Mouse (Mus musculus) adrenal gland, adult (tissue): ENCODE data around the gene Hsf2.

Experiments used
- DNase-seq, 2 experiments: peaks; one replicate each; pipeline ENCODE4 v3.0.0; 2022 to 2023; ENCODE audit warnings: low spot score in 1 of 2; ENCODE audit not compliant: inconsistent age in 2 of 2

The Hsf2 gene

GRCm38 (mm10) chr10:57485908-57486541 lies at the start of gene Hsf2:
Hsf2 (plus strand) TSS chr10:57486385.
- peak; percentile 98 for DNase-seq

GRCm38 (mm10) chr10:57437898-57438297 lies 48.3 kb upstream of the Hsf2 start:
- DNase-seq: peak in 1 of 2 experiments; percentile 56

- DNase-seq: peak in 1 of 2 experiments; percentile 27
Measured at GRCm38 (mm10) chr10:57441049-57441448, 45.1 kb upstream of the Hsf2 start.

- DNase-seq: peak in 1 of 2 experiments; percentile 20
Measured at GRCm38 (mm10) chr10:57444392-57444791, 41.8 kb upstream of the Hsf2 start.

GRCm38 (mm10) chr10:57445655-57446054 lies 40.5 kb upstream of the Hsf2 start:
- peak in 1 of 2 experiments; percentile 21 for DNase-seq

- peak in 1 of 2 experiments; percentile 25 for DNase-seq
Measured at GRCm38 (mm10) chr10:57447657-57448050, 38.5 kb upstream of the Hsf2 start.

- DNase-seq: peak; percentile 67 to 91
Measured at GRCm38 (mm10) chr10:57448051-57448716, 38.0 kb upstream of the Hsf2 start.

GRCm38 (mm10) chr10:57463298-57463697 lies 22.9 kb upstream of the Hsf2 start:
- DNase-seq: peak; percentile 34 to 80

- DNase-seq: no peak
Measured at GRCm38 (mm10) chr10:57465768-57466167, 20.4 kb upstream of the Hsf2 start.

- DNase-seq: peak in 1 of 2 experiments; percentile 67
Measured at GRCm38 (mm10) chr10:57477121-57477843, 8.9 kb upstream of the Hsf2 start.

- DNase-seq: no peak
Measured at GRCm38 (mm10) chr10:57481717-57482116, 4.5 kb upstream of the Hsf2 start.

- DNase-seq: no peak
Measured at GRCm38 (mm10) chr10:57484741-57485140, 1.4 kb upstream of the Hsf2 start.

- no peak for DNase-seq
Measured at GRCm38 (mm10) chr10:57486542-57487071, 422 bp downstream of the Hsf2 start.

- DNase-seq: no peak
Measured at GRCm38 (mm10) chr10:57487201-57487600, 1.0 kb downstream of the Hsf2 start.

- DNase-seq: no peak
Measured at GRCm38 (mm10) chr10:57488591-57488990, 2.4 kb downstream of the Hsf2 start.

GRCm38 (mm10) chr10:57492050-57492449 lies 5.9 kb downstream of the Hsf2 start:
- no peak for DNase-seq

GRCm38 (mm10) chr10:57499414-57500156 lies 13.4 kb downstream of the Hsf2 start:
- DNase-seq: no peak

- no peak for DNase-seq
Measured at GRCm38 (mm10) chr10:57514616-57515015, 28.4 kb downstream of the Hsf2 start.

- DNase-seq: peak in 1 of 2 experiments; percentile 59
Measured at GRCm38 (mm10) chr10:57515278-57515677, 29.1 kb downstream of the Hsf2 start.

GRCm38 (mm10) chr10:57526469-57526868 lies 40.3 kb downstream of the Hsf2 start:
- DNase-seq: no peak

- DNase-seq: peak in 1 of 2 experiments; percentile 43
Measured at GRCm38 (mm10) chr10:57531076-57531475, 44.9 kb downstream of the Hsf2 start.
